Mouse (Mus musculus): Measurements from ENCODE around the gene Rnf183. TPM values are rescaled to one million over a fixed set of nuclear protein-coding genes. Genes with fewer than 3 reads are reported as not detected.

Gene Rnf183
- polyA plus RNA-seq, 1 experiment from 2014 or later, result 0.24 TPM

DNA sequence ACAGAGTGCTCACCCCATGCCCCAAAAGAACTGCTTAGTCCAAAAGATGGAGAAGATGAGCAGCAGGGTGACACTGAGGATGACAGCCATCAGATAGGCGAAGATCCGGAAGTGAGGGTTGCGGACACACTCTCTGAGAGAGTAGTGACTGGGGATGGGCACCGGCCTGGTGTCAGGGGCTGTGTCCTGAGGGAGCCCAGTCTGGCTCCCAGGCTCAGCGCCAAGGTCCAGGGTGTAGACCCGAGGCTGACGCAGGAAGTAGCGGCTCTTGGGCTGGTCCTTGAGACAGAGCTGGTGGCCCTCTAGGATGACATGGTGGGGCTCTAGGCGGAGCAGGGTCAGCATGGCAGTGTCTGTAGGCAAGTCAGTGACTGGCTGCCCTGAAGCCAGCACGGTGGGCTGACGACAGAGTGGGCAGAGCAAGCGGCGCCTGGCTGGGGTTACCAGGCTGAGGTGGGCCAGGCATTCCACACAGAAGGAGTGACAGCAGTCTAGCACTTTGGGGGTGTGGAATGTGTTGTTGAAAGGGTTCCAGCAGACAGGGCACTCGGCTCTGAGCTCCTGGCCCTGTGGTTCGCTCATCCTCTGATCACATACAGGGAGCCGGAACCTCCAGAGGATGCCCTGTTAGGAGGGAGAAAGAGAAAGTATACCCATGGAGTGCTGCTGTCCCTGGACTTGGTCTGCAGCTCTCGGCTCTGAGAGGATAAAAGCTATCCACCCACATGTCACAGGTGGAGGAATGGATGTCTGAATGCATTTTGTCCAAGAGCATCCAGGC, 6.9 kb downstream of the Rnf183 start:
- DNase-seq (ENCODE audit: low spot score) (no peak), ATAC-seq (ENCODE audit: low FRiP score, low TSS enrichment) (0 out of 2 replicates have a peak, but pooled peaks have one; percentile 42)
- H3K36me3 ChIP-seq (ENCODE audit: control insufficient read depth, insufficient read depth, low read length), result peaks cover 12% of the 10 kb centered on the region; the same call in 1 of the 2 replicates
- no peak overlapping the region for H3K9ac ChIP-seq (ENCODE audit: low read length)
- TF ChIP-seq CTCF (IDR thresholded peaks at IDR 0.05; ENCODE audit: low read depth) (no peak), EP300 (optimal IDR thresholded peaks at IDR 0.05) (no peak)
- no peak overlapping the region for H3K4me3 ChIP-seq (ENCODE audit: low read depth, low read length)
- H3K27ac ChIP-seq (replicated peaks), result no peak overlapping the region
- H3K4me2 ChIP-seq (replicated peaks; ENCODE audit: low read depth), result no peak overlapping the region
- H3K27me3 ChIP-seq (ENCODE audit: control insufficient read depth, insufficient read depth, low read length), result no peaks in the 10 kb centered on the region
- 64% methylated on average over 17 of the region's 17 CpGs for WGBS
- no peaks in the 10 kb centered on the region for H3K4me1 ChIP-seq (replicated peaks; ENCODE audit: control insufficient read depth, insufficient read depth)
- H3K9me3 ChIP-seq (ENCODE audit: control insufficient read depth, low read length), result no peaks in the 10 kb centered on the region

DNA sequence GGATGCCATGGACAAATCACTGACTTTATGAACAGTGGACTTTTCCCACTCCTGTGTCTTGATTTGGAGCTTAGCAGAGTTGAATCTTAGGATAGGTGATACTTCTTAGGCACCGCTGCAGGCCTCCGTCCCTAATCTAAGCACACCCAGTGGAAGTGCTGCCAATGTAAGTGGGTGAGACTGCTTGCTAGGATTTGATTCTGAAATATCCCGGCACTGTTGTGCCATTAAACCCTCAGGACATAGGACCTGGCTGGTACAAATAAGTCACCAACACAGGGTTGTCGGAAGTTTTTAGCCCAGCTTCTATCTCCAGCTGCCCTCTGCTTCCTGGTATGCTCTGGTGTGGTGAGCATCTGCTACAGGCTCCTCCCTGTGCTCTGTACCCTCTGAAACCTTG, 9.2 kb downstream of the Rnf183 start:
- ATAC-seq (ENCODE audit: low FRiP score, low TSS enrichment), result no peak
- Histone ChIP-seq H3K4me3 (ENCODE audit: low read depth, low read length) (no peak overlapping the region), H3K9ac (ENCODE audit: low read length) (no peak overlapping the region), H3K27ac (replicated peaks) (no peak overlapping the region), H3K4me2 (replicated peaks; ENCODE audit: low read depth) (no peak overlapping the region), H3K36me3 (ENCODE audit: control insufficient read depth, insufficient read depth, low read length) (peaks cover 27% of the 10 kb centered on the region), H3K27me3 (ENCODE audit: control insufficient read depth, insufficient read depth, low read length) (no peaks in the 10 kb centered on the region), H3K4me1 (replicated peaks; ENCODE audit: control insufficient read depth, insufficient read depth) (no peaks in the 10 kb centered on the region), H3K9me3 (ENCODE audit: control insufficient read depth, low read length) (no peaks in the 10 kb centered on the region)
- WGBS, result 88% methylated on average over 4 of the region's 4 CpGs
- TF ChIP-seq EP300 (optimal IDR thresholded peaks at IDR 0.05) (no peak), CTCF (IDR thresholded peaks at IDR 0.05; ENCODE audit: low read depth) (no peak)
- DNase-seq (ENCODE audit: low spot score), result no peak

DNA sequence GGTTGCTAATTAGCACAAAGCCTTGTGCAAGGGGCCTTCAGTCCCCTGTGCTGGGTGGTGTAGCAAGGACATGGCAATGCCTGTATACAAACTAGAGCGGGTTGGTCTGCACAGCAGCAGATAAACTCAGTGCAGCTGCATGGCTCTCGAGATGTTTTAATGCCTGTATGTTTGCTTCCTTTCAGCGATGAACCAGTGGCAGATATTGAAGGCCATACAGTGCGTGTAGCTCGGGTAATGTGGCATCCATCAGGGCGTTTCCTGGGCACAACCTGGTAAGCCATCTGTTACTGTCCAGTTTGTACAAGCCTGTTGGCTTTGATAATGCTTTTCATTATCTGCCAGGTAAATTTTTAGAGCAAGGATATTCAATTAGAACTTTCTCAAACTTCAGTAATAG, 16.0 kb downstream of the Rnf183 start:
- 94% methylated on average over 6 of the region's 6 CpGs for WGBS
- H3K27ac ChIP-seq (replicated peaks), result no peak overlapping the region
- H3K4me2 ChIP-seq (replicated peaks; ENCODE audit: low read depth), result no peak overlapping the region
- ATAC-seq (ENCODE audit: low FRiP score, low TSS enrichment) (no peak), DNase-seq (ENCODE audit: low spot score) (no peak)
- H3K36me3 ChIP-seq (ENCODE audit: control insufficient read depth, insufficient read depth, low read length), result peaks cover 60% of the 10 kb centered on the region
- TF ChIP-seq EP300 (optimal IDR thresholded peaks at IDR 0.05) (no peak), CTCF (IDR thresholded peaks at IDR 0.05; ENCODE audit: low read depth) (no peak)
- H3K9ac ChIP-seq (ENCODE audit: low read length), result no peak overlapping the region
- H3K4me1 ChIP-seq (replicated peaks; ENCODE audit: control insufficient read depth, insufficient read depth), result no peaks in the 10 kb centered on the region
- no peak overlapping the region for H3K4me3 ChIP-seq (ENCODE audit: low read depth, low read length)
- no peaks in the 10 kb centered on the region for H3K9me3 ChIP-seq (ENCODE audit: control insufficient read depth, low read length)
- no peaks in the 10 kb centered on the region for H3K27me3 ChIP-seq (ENCODE audit: control insufficient read depth, insufficient read depth, low read length)

DNA sequence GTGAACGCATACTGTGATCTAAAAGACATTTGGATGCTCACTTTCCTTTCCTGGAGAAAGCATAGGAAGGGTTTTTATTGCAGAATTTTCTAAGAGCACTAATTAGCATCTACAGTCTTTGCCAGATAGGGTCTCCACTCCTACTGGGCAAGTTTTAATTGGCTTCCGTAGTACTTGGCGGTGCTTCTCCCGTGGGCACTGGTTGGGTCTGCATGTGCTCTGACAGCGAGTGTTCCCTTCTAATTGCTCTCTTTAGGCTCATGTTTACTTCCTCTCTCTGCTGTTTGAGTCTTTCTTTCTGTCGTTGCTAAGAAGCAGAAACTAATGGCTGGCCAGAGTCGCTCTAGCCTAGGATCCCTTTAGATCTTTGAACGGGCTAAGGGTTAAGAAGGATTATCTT, 16.6 kb downstream of the Rnf183 start:
- no peak for ATAC-seq (ENCODE audit: low FRiP score, low TSS enrichment)
- no peak for DNase-seq (ENCODE audit: low spot score)
- no peaks in the 10 kb centered on the region for H3K27me3 ChIP-seq (ENCODE audit: control insufficient read depth, insufficient read depth, low read length)
- no peak overlapping the region for H3K27ac ChIP-seq (replicated peaks)
- H3K4me1 ChIP-seq (replicated peaks; ENCODE audit: control insufficient read depth, insufficient read depth), result no peaks in the 10 kb centered on the region
- H3K4me3 ChIP-seq (ENCODE audit: low read depth, low read length), result no peak overlapping the region
- 88% methylated on average over 8 of the region's 8 CpGs for WGBS
- no peak for TF ChIP-seq EP300 (optimal IDR thresholded peaks at IDR 0.05)
- H3K9me3 ChIP-seq (ENCODE audit: control insufficient read depth, low read length), result no peaks in the 10 kb centered on the region
- peaks cover 57% of the 10 kb centered on the region for H3K36me3 ChIP-seq (ENCODE audit: control insufficient read depth, insufficient read depth, low read length)
- no peak overlapping the region for H3K9ac ChIP-seq (ENCODE audit: low read length)
- H3K4me2 ChIP-seq (replicated peaks; ENCODE audit: low read depth), result no peak overlapping the region

DNA sequence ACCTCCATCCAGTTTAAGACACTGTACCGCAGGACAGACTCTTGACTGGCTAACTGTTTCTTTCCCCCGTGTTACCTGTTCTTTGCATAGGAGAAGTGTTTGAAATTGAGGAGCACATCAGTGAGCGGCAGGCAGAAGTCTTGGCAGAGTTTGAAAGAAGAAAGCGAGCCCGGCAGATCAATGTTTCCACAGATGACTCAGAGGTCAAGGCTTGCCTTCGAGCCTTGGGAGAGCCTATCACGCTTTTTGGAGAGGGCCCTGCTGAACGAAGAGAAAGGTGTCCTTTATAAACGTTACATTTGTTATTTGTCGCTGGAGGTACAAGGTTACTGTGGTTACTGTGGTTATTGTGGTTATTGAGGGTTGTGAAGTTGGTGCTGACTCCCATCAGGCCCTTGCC, 23.4 kb downstream of the Rnf183 start:
- TF ChIP-seq CTCF (IDR thresholded peaks at IDR 0.05; ENCODE audit: low read depth) (no peak), EP300 (optimal IDR thresholded peaks at IDR 0.05) (no peak)
- no peak for ATAC-seq (ENCODE audit: low FRiP score, low TSS enrichment)
- Histone ChIP-seq H3K36me3 (ENCODE audit: control insufficient read depth, insufficient read depth, low read length) (peaks cover 25% of the 10 kb centered on the region), H3K27me3 (ENCODE audit: control insufficient read depth, insufficient read depth, low read length) (no peaks in the 10 kb centered on the region), H3K9me3 (ENCODE audit: control insufficient read depth, low read length) (no peaks in the 10 kb centered on the region), H3K4me1 (replicated peaks; ENCODE audit: control insufficient read depth, insufficient read depth) (peaks cover 4% of the 10 kb centered on the region; the same call in 1 of the 2 replicates), H3K27ac (replicated peaks) (no peak overlapping the region), H3K4me3 (ENCODE audit: low read depth, low read length) (no peak overlapping the region), H3K9ac (ENCODE audit: low read length) (no peak overlapping the region), H3K4me2 (replicated peaks; ENCODE audit: low read depth) (no peak overlapping the region)
- no peak for DNase-seq (ENCODE audit: low spot score)
- WGBS, result 88% methylated on average over 10 of the region's 10 CpGs

DNA sequence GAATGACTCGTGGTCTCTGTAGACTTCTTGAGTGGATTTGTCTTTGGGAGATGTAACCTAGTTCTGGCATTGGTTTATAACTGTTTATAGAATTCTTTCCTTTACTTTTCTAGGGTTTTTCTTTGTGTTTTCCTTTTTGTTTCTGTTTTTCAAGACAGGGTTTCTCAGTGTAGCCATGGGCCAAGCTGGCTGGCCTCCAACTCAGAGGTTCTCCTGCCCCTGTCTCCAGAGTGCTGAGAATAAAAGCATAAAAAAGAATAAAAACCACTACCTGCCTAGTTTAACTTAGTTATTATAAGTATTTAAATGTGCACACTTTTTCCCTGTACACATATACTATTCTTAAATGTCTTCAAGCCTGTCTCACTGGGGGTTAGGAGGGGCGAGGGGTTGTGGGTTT, 24.7 kb downstream of the Rnf183 start:
- Histone ChIP-seq H3K4me3 (ENCODE audit: low read depth, low read length) (no peak overlapping the region), H3K36me3 (ENCODE audit: control insufficient read depth, insufficient read depth, low read length) (peaks cover 13% of the 10 kb centered on the region), H3K9ac (ENCODE audit: low read length) (no peak overlapping the region), H3K27ac (replicated peaks) (no peak overlapping the region), H3K9me3 (ENCODE audit: control insufficient read depth, low read length) (no peaks in the 10 kb centered on the region), H3K27me3 (ENCODE audit: control insufficient read depth, insufficient read depth, low read length) (no peaks in the 10 kb centered on the region), H3K4me1 (replicated peaks; ENCODE audit: control insufficient read depth, insufficient read depth) (peaks cover 4% of the 10 kb centered on the region; the same call in 1 of the 2 replicates), H3K4me2 (replicated peaks; ENCODE audit: low read depth) (no peak overlapping the region)
- DNase-seq (ENCODE audit: low spot score), result no peak
- 77% methylated on average over 2 of the region's 2 CpGs for WGBS
- TF ChIP-seq CTCF (IDR thresholded peaks at IDR 0.05; ENCODE audit: low read depth), result no peak
- TF ChIP-seq EP300 (optimal IDR thresholded peaks at IDR 0.05), result no peak
- ATAC-seq (ENCODE audit: low FRiP score, low TSS enrichment), result no peak
